Mouse (Mus musculus): Measurements from ENCODE around the gene Mthfsd. TPM values are rescaled to one million over a fixed set of nuclear protein-coding genes. Genes with fewer than 3 reads are reported as not detected.

Mthfsd gene
- total RNA-seq, 1 experiment, result 35.8 TPM

DNA sequence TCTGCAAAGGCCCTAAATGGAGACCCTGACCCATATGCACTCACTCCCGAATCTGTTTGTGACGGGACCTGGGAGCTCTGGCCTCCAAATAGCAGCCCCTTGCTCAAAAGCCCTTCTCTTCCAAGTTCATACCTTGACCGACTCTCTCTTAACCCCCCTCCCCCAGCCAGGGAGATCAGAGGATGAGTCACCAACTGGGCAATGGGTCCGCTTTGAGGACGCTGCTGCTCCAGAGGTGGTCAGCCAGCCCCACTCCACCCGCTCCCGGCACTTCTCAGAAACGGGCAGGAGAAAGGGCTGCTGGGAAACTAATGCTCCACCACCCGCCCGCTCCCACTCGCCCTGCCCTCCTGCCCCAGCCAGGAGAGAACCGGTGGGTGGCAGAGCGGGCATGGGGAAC, 32.3 kb downstream of the Mthfsd start:
- DNase-seq (ENCODE audit: low read depth, low spot score), result no peak
- no peaks in the 10 kb centered on the region for H3K9me3 ChIP-seq (ENCODE audit: control insufficient read depth, insufficient read depth, low read depth, low read length)
- H3K4me1 ChIP-seq (ENCODE audit: control insufficient read depth in 2 of 2, insufficient read depth in 2 of 2, low read length in 2 of 2, poor library complexity in 1 of 2), result peaks cover 0 to 2% of the 10 kb centered on the region in 2 experiments; a peak in 1 of 4 replicates
- H3K27ac ChIP-seq (ENCODE audit: insufficient read depth, low read depth, low read length, poor library complexity, severe bottlenecking), result no peak overlapping the region
- no peak overlapping the region for H3K4me3 ChIP-seq (ENCODE audit: insufficient read depth in 1 of 2, low read depth in 1 of 2, low read length in 2 of 2, poor library complexity in 1 of 2, severe bottlenecking in 1 of 2)
- no peak overlapping the region for H3K9ac ChIP-seq (ENCODE audit: insufficient read depth, low read depth, low read length, poor library complexity, severe bottlenecking)
- in situ Hi-C loops (cut with MboI; ENCODE audit: low sequenced_read_pairs in 2 of 2, unreplicated experiment in 2 of 2), result no loop called here
- TF ChIP-seq MAFK (IDR thresholded peaks at IDR 0.05; ENCODE audit: insufficient read depth, low read depth, low read length), result no peak
- TF ChIP-seq HCFC1 (IDR thresholded peaks at IDR 0.05; ENCODE audit: borderline replicate concordance, insufficient read depth, low read length), result no peak
- TF ChIP-seq CHD2 (IDR thresholded peaks at IDR 0.05; ENCODE audit: low read depth, low read length), result no peak
- TF ChIP-seq ZC3H11A (IDR thresholded peaks at IDR 0.05; ENCODE audit: borderline replicate concordance, low read depth, low read length), result no peak
- no peak for TF ChIP-seq ZNF384 (IDR thresholded peaks at IDR 0.05; ENCODE audit: low read depth, low read length)
- no peaks in the 10 kb centered on the region for H3K36me3 ChIP-seq (ENCODE audit: control insufficient read depth, insufficient read depth, low read length, poor library complexity, severe bottlenecking)

DNA sequence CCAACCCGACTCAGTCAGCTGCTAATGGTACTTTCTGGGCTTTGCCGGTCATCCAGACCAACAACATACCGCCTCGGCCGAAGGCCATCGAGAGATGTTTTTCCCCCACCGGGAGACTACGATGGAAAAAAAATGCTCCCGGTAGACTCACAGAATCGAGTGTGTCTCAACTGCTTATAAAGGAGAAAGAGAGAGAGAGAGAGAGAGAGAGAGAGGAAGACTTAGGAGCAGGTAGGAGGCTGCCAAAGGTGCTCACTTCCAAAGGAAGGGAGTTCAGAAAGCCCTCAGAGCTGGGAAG, 33.4 kb downstream of the Mthfsd start:
- Histone ChIP-seq H3K27ac (ENCODE audit: insufficient read depth, low read depth, low read length, poor library complexity, severe bottlenecking) (no peak overlapping the region), H3K4me3 (ENCODE audit: insufficient read depth in 1 of 2, low read depth in 1 of 2, low read length in 2 of 2, poor library complexity in 1 of 2, severe bottlenecking in 1 of 2) (no peak overlapping the region), H3K9ac (ENCODE audit: insufficient read depth, low read depth, low read length, poor library complexity, severe bottlenecking) (no peak overlapping the region), H3K36me3 (ENCODE audit: control insufficient read depth, insufficient read depth, low read length, poor library complexity, severe bottlenecking) (no peaks in the 10 kb centered on the region), H3K9me3 (ENCODE audit: control insufficient read depth, insufficient read depth, low read depth, low read length) (no peaks in the 10 kb centered on the region), H3K4me1 (ENCODE audit: control insufficient read depth in 2 of 2, insufficient read depth in 2 of 2, low read length in 2 of 2, poor library complexity in 1 of 2) (peaks cover 0 to 2% of the 10 kb centered on the region in 2 experiments; a peak in 1 of 4 replicates)
- in situ Hi-C loops (cut with MboI; ENCODE audit: low sequenced_read_pairs in 2 of 2, unreplicated experiment in 2 of 2), result no loop called here
- DNase-seq (ENCODE audit: low read depth, low spot score), result no peak
- no peak for TF ChIP-seq ZC3H11A (IDR thresholded peaks at IDR 0.05; ENCODE audit: borderline replicate concordance, low read depth, low read length)
- no peak for TF ChIP-seq HCFC1 (IDR thresholded peaks at IDR 0.05; ENCODE audit: borderline replicate concordance, insufficient read depth, low read length)
- TF ChIP-seq CHD2 (IDR thresholded peaks at IDR 0.05; ENCODE audit: low read depth, low read length), result no peak
- TF ChIP-seq ZNF384 (IDR thresholded peaks at IDR 0.05; ENCODE audit: low read depth, low read length), result no peak
- TF ChIP-seq MAFK (IDR thresholded peaks at IDR 0.05; ENCODE audit: insufficient read depth, low read depth, low read length), result no peak

DNA sequence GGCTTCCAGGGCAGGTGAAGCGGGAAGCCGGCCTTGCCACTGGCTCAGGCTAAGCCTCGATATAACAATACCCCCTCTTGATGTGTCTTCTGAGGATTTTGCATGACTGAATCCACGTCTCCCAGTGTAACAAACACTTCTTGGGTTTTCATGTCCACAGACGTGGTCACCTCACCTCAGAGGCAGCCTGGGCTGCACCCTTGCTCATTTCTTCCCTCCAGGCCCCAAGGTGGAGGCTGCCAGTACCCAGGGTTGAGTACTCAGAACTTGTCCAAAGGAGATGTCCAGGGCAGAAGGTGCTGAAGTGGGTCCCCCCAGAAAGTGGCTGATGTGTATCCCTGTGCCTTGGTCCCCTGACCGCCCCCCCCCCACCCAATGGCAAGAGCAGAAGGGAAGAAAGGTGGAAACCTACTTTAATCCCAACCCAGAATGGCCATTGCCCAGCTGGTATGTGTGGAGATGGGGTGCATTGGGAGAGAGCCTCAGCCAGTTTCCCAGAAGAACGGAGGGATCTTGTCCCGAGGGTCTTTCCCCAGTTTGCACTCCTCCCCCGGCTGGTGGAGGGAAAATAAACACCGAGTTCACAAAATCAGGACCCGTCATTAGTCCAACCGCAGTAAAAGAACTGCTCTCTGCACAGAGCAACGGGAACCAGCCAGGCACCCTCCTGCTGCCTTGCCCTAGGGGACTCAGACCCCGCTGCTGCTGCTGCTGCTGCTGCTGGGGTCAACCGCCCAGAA, 33.9 kb downstream of the Mthfsd start:
- Histone ChIP-seq H3K4me1 (ENCODE audit: control insufficient read depth in 2 of 2, insufficient read depth in 2 of 2, low read length in 2 of 2, poor library complexity in 1 of 2) (peaks cover 0 to 2% of the 10 kb centered on the region in 2 experiments; a peak in 1 of 4 replicates), H3K9me3 (ENCODE audit: control insufficient read depth, insufficient read depth, low read depth, low read length) (no peaks in the 10 kb centered on the region), H3K27ac (ENCODE audit: insufficient read depth, low read depth, low read length, poor library complexity, severe bottlenecking) (no peak overlapping the region), H3K36me3 (ENCODE audit: control insufficient read depth, insufficient read depth, low read length, poor library complexity, severe bottlenecking) (no peaks in the 10 kb centered on the region), H3K4me3 (ENCODE audit: insufficient read depth in 1 of 2, low read depth in 1 of 2, low read length in 2 of 2, poor library complexity in 1 of 2, severe bottlenecking in 1 of 2) (no peak overlapping the region), H3K9ac (ENCODE audit: insufficient read depth, low read depth, low read length, poor library complexity, severe bottlenecking) (no peak overlapping the region)
- in situ Hi-C loops (cut with MboI; ENCODE audit: low sequenced_read_pairs in 2 of 2, unreplicated experiment in 2 of 2), result no loop called here
- no peak for DNase-seq (ENCODE audit: low read depth, low spot score)
- no peak for TF ChIP-seq ZNF384 (IDR thresholded peaks at IDR 0.05; ENCODE audit: low read depth, low read length)
- TF ChIP-seq MAFK (IDR thresholded peaks at IDR 0.05; ENCODE audit: insufficient read depth, low read depth, low read length), result no peak
- no peak for TF ChIP-seq ZC3H11A (IDR thresholded peaks at IDR 0.05; ENCODE audit: borderline replicate concordance, low read depth, low read length)
- TF ChIP-seq CHD2 (IDR thresholded peaks at IDR 0.05; ENCODE audit: low read depth, low read length), result no peak
- no peak for TF ChIP-seq HCFC1 (IDR thresholded peaks at IDR 0.05; ENCODE audit: borderline replicate concordance, insufficient read depth, low read length)

DNA sequence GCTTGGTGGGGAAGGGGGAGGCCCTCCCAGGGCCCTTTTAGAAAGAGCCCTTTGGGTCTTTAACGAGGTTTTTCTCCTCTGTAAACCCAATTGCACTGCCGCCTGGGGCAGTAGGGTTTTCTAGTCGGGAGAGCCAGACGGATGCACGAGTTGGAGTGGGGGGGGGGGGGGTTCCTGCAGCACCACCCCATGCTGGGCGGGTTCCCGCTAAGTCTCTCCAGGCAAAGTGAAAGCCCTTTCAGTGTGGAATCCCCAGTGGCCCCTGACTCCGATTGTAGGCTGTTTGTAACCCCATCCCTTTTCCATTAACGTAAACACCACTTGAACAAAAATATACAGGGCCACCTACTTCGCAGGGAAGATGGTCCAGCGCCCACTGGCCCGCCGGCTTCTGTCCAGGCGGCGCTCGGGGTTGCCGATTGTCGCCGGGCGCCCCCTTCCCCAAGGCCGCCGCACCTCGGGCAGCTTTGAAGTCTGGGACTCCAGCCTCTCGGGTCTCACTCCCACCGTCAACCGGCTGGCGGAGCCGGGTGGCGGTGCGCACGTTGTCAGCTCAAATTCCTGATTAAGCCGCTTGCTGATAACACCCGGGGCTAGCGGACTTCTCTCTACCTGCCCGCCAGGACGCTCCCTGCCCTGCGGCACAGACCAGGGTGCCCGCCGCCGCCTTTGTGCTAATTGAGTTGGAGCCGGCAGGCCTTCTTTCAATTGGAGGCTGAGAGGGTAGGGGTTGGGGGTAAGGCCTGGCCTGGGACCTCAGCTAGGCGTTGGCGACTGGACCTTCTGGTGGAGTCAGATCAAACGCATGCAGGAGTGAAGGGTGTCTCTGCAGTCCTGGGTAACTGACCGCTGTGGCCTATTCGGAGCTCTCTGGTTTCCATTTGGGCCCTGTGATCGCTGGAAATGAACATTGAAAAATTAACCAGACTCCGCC, 34.8 kb downstream of the Mthfsd start:
- no peak for TF ChIP-seq ZC3H11A (IDR thresholded peaks at IDR 0.05; ENCODE audit: borderline replicate concordance, low read depth, low read length)
- no peak for TF ChIP-seq CHD2 (IDR thresholded peaks at IDR 0.05; ENCODE audit: low read depth, low read length)
- TF ChIP-seq ZNF384 (IDR thresholded peaks at IDR 0.05; ENCODE audit: low read depth, low read length), result no peak
- TF ChIP-seq MAFK (IDR thresholded peaks at IDR 0.05; ENCODE audit: insufficient read depth, low read depth, low read length), result no peak
- no peak for TF ChIP-seq HCFC1 (IDR thresholded peaks at IDR 0.05; ENCODE audit: borderline replicate concordance, insufficient read depth, low read length)
- in situ Hi-C loops (cut with MboI; ENCODE audit: low sequenced_read_pairs in 2 of 2, unreplicated experiment in 2 of 2), result no loop called here
- Histone ChIP-seq H3K27ac (ENCODE audit: insufficient read depth, low read depth, low read length, poor library complexity, severe bottlenecking) (no peak overlapping the region), H3K9me3 (ENCODE audit: control insufficient read depth, insufficient read depth, low read depth, low read length) (no peaks in the 10 kb centered on the region), H3K4me1 (ENCODE audit: control insufficient read depth in 2 of 2, insufficient read depth in 2 of 2, low read length in 2 of 2, poor library complexity in 1 of 2) (peaks cover 0 to 2% of the 10 kb centered on the region in 2 experiments; a peak in 1 of 4 replicates), H3K4me3 (ENCODE audit: insufficient read depth in 1 of 2, low read depth in 1 of 2, low read length in 2 of 2, poor library complexity in 1 of 2, severe bottlenecking in 1 of 2) (peak overlapping the region in 1 of 2 experiments; percentile 28; a peak in 1 of 4 replicates), H3K9ac (ENCODE audit: insufficient read depth, low read depth, low read length, poor library complexity, severe bottlenecking) (no peak overlapping the region), H3K36me3 (ENCODE audit: control insufficient read depth, insufficient read depth, low read length, poor library complexity, severe bottlenecking) (no peaks in the 10 kb centered on the region)
- DNase-seq (ENCODE audit: low read depth, low spot score), result no peak
